Mouse (Mus musculus) macrophage (primary cell): ENCODE data around the gene Gm28036. TPM values are rescaled to one million over a fixed set of nuclear protein-coding genes. Genes with fewer than 3 reads are reported as not detected.
A peak's percentile ranks its signal among the peaks of the same experiment; 100 is the strongest.

Experiments used
- H3K27ac ChIP-seq: fragments of 350-480 bp; formaldehyde crosslinking; 2 replicates; pipeline ENCODE4 v1.9.0; 2021
- H3K36me3 ChIP-seq: fragments of 350-480 bp; formaldehyde crosslinking; 2 replicates; pipeline ENCODE4 v1.9.0; 2021; ENCODE audit errors: inconsistent target
- H3K4me3 ChIP-seq: fragments of 350-480 bp; formaldehyde crosslinking; 2 replicates; pipeline ENCODE4 v1.9.0; 2021; ENCODE audit errors: inconsistent target
- H3K79me2 ChIP-seq: fragments of 350-480 bp; formaldehyde crosslinking; 2 replicates; pipeline ENCODE4 v1.9.0; 2021; ENCODE audit errors: inconsistent target
- WGBS: methylation state at CpG from one replicate; pipeline ENCODE4 v1.1.7; 2026; ENCODE audit warnings: inconsistent platforms; ENCODE audit not compliant: missing documents; 5-methylcytosine and 5-hydroxymethylcytosine counted together
- polyA plus RNA-seq: library from polyadenylated mRNA; stranded (reverse); fragments of 250-400 nt; gene quantifications from 3 replicates; pipeline ENCODE4 v1.2.4, GENCODE M21; 2018; ENCODE audit warnings: inconsistent platforms

Gene Gm28036
- polyA plus RNA-seq, 1 experiment from 2014 or later = 13.9 TPM

DNA sequence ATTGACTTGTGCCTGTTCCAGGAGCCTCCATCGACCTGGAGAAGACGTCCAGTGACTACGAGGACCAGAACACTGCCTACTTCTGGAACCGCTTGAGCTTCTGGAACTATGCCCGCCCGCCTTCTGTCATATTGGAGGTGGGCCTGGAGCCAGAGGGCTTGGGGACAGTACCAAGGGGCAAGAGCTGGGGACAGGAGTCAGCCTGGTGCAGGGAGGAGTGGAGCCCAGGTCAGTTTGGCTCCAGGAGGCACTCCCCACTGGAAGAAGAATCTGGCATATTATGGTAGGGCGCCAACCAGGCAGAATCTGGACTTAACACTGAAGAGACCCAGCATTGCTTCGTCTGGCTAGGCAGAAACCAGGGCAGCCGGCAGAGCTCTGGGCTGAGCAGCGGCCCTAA is 59.0 kb downstream of the Gm28036 start:
- no peak overlapping the region for H3K27ac ChIP-seq
- H3K4me3 ChIP-seq = no peak overlapping the region
- peaks cover 8% of the 10 kb centered on the region; the same call in 1 of the 2 replicates for H3K36me3 ChIP-seq
- H3K79me2 ChIP-seq = no peaks in the 10 kb centered on the region
- 97% methylated on average over 10 of the region's 10 CpGs for WGBS

GRCm38 (mm10) chr2:156066126-156066525 is 60.8 kb downstream of the Gm28036 start:
- no peaks in the 10 kb centered on the region for H3K36me3 ChIP-seq
- H3K79me2 ChIP-seq = no peaks in the 10 kb centered on the region
- 68% methylated on average over 10 of the region's 10 CpGs for WGBS
- H3K27ac ChIP-seq = no peak overlapping the region
- H3K4me3 ChIP-seq = no peak overlapping the region; the same call in 1 of the 2 replicates

DNA sequence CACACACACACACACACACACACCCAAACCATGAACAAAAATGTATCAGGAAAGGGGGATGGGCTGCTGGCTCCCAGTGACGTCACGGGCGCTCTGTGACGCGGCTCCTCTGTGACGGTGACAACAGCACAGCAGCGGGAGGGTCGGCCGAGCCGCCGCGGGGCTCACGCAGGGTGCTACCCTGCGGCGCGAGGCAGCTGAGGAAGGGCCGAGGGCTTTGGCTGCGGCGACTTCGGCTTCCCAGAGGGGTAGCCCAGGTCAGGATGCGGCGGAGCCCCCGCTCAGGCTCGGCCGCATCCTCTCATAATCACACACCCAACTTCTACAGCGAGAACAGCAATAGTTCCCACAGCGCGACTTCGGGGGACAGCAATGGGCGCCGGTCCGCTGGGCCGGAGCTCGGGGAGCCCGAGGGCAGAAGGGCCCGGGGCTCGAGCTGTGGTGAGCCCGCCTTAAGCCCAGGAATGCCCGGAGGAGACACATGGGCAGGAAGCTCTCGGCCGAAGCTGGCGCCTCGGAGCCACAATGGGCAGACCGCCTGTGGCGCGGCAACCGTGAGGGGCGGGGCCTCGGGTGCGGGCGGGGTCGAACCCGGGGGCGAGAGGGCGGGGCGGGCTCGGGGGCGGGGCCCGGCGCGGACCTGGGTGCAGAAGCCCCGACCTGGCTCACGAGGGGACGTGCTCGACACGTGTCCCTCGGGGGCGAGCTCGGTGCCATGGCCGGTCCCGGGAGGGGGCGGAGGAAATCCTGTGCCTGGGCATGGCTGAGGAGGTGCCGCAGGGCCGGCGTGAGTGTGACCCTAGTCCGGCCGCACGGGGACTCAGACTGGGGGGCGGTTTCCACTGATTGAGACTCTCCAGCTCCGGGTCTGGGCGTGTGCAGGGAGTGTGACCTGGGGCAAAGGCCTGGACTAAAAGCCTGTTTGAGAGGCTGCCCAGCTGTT is 61.5 kb downstream of the Gm28036 start, which contains the start of gene Spag4:
Gene Spag4, plus strand, starts transcription at position 77 of the 943 bp plus-strand sequence.
- peak within 1 kb of the TSS; percentile 5; the same call in 1 of the 2 replicates for H3K4me3 ChIP-seq
- no peaks in the 10 kb centered on the region for H3K79me2 ChIP-seq
- H3K27ac ChIP-seq = no peak within 1 kb of the TSS
- 1% methylated on average over 73 of the region's 81 CpGs for WGBS
- H3K36me3 ChIP-seq = no peaks in the 10 kb centered on the region

- Histone ChIP-seq H3K79me2 (no peaks in the 10 kb centered on the region), H3K27ac (no peak within 1 kb of the TSS), H3K4me3 (no peak within 1 kb of the TSS), H3K36me3 (no peaks in the 10 kb centered on the region)
- over 99% methylated on average over 9 of the region's 9 CpGs for WGBS
Measured at GRCm38 (mm10) chr2:156052816-156053215, 74.1 kb downstream of the Gm28036 start, which contains the start of gene Fer1l4. TSS of gene Fer1l4 (minus strand) at chr2:156052947.

DNA sequence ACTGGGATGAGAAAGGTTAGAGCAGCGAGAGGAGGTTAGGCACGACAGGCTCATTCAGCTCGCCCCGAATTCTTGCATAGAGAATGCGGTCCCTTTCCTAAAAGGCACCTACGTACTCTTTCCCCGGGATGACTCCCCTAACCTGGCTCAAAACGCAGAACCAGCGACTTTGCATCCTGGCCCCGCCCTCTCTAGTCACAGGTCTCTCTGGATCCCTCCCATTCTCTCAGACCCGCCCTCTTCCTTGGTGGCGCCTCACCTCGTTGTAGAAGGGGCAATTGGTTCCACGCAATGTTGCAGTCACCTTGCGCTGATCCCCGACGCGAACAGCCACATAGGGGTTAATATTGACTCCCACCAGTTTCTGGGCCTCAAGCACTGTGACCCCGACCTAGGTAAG is 79.0 kb downstream of the Gm28036 start:
- no peak overlapping the region for H3K4me3 ChIP-seq
- 22% methylated on average over 18 of the region's 19 CpGs for WGBS
- H3K27ac ChIP-seq = no peak overlapping the region
- H3K79me2 ChIP-seq = no peaks in the 10 kb centered on the region
- H3K36me3 ChIP-seq = no peaks in the 10 kb centered on the region

- H3K36me3 ChIP-seq = no peaks in the 10 kb centered on the region
- H3K4me3 ChIP-seq = no peak overlapping the region
- H3K27ac ChIP-seq = no peak overlapping the region
- H3K79me2 ChIP-seq = no peaks in the 10 kb centered on the region
- 52% methylated on average over 8 of the region's 8 CpGs for WGBS
Measured at GRCm38 (mm10) chr2:156042903-156043302, 84.0 kb downstream of the Gm28036 start.

GRCm38 (mm10) chr2:156039390-156039789 is 87.5 kb downstream of the Gm28036 start:
- 88% methylated on average over 3 of the region's 3 CpGs for WGBS
- H3K27ac ChIP-seq = no peak overlapping the region
- H3K79me2 ChIP-seq = no peaks in the 10 kb centered on the region
- no peak overlapping the region for H3K4me3 ChIP-seq
- no peaks in the 10 kb centered on the region for H3K36me3 ChIP-seq

DNA sequence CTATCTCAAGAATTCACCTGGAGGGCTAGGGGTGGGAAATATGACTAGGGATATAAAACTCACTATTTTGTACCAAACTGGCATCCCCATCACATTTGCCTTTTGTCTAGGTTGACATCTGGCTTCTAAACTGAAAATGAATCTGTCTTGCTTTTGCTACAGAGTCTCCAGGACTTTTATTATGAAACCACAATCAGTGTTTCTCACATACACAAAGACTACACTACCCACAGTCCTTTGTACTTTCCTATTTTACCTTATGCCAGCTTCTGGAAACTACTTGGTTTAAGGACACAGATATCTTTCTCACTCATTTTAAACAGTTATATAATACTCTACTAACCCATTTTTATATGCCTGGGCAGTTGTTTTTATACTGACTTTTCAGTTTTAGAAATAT is 101.4 kb downstream of the Gm28036 start:
- Histone ChIP-seq H3K4me3 (no peak overlapping the region), H3K36me3 (no peaks in the 10 kb centered on the region), H3K79me2 (no peaks in the 10 kb centered on the region), H3K27ac (no peak overlapping the region)

Other genes with a start within 250 kb of the Gm28036 start
- 27.3 to 47.7 TPM (median 28.7 TPM) in 3 replicates for gene Uqcc1, start 196.8 kb downstream of the Gm28036 start, polyA plus RNA-seq
- not detected in 3 replicates for gene Gm15557, start 186.4 kb downstream of the Gm28036 start, polyA plus RNA-seq
- not detected in 3 replicates for gene Gdf5, start 181.7 kb downstream of the Gm28036 start, polyA plus RNA-seq
- gene Cep250, start 170.6 kb downstream of the Gm28036 start, polyA plus RNA-seq = 55.2 to 100 TPM (median 84.4 TPM) in 3 replicates
- gene 6430550D23Rik, start 119.1 kb downstream of the Gm28036 start, polyA plus RNA-seq = 0.32 to 1.0 TPM (median 0.37 TPM) in 3 replicates
- 160 to 212 TPM (median 187 TPM) in 3 replicates for gene Ergic3, start 119.0 kb downstream of the Gm28036 start, polyA plus RNA-seq
- gene Fer1l4, start 74.1 kb downstream of the Gm28036 start, polyA plus RNA-seq = not detected in 3 replicates
- 0.35 TPM in 1 of 3 replicates, not detected in the others for gene Spag4, start 61.9 kb downstream of the Gm28036 start, polyA plus RNA-seq
- gene Cpne1, start 15.1 kb downstream of the Gm28036 start, polyA plus RNA-seq = 7.4 to 25.3 TPM (median 17.9 TPM) in 3 replicates
- 7.2 to 20.5 TPM (median 8.4 TPM) in 3 replicates for gene Rbm12, start 15.1 kb downstream of the Gm28036 start, polyA plus RNA-seq
- 73.4 to 124 TPM (median 123 TPM) in 3 replicates for gene Romo1, start 16.9 kb upstream of the Gm28036 start, polyA plus RNA-seq
- gene Nfs1, start 17.1 kb upstream of the Gm28036 start, polyA plus RNA-seq = 18.6 to 31.0 TPM (median 24.7 TPM) in 3 replicates
- gene Rbm39, start 53.1 kb upstream of the Gm28036 start, polyA plus RNA-seq = 158 to 239 TPM (median 203 TPM) in 3 replicates
- 30.3 to 83.9 TPM (median 31.8 TPM) in 3 replicates for gene Phf20, start 69.4 kb upstream of the Gm28036 start, polyA plus RNA-seq
- gene Cnbd2, start 185.2 kb upstream of the Gm28036 start, polyA plus RNA-seq = 3.1 to 3.9 TPM (median 3.3 TPM) in 3 replicates
- gene Scand1, start 185.6 kb upstream of the Gm28036 start, polyA plus RNA-seq = 12.2 to 134 TPM (median 90.1 TPM) in 3 replicates